Mouse (Mus musculus): ENCODE results near the gene March4.

The March4 gene

GRCm38 (mm10) chr1:72390420-72390819 lies 146.3 kb downstream of the March4 start:
- DNase-seq (ENCODE audit: low spot score), result no peak

GRCm38 (mm10) chr1:72383651-72384050 lies 153.1 kb downstream of the March4 start:
- no peak for DNase-seq (ENCODE audit: low spot score)

GRCm38 (mm10) chr1:72383056-72383455 lies 153.7 kb downstream of the March4 start:
- no peak for DNase-seq (ENCODE audit: low spot score)

- no peak for DNase-seq (ENCODE audit: low spot score)
Observed at GRCm38 (mm10) chr1:72380544-72380943, 156.2 kb downstream of the March4 start.

- no peak for DNase-seq (ENCODE audit: low spot score)
Observed at GRCm38 (mm10) chr1:72379752-72380353, 156.9 kb downstream of the March4 start.

- no peak for DNase-seq (ENCODE audit: low spot score)
Observed at GRCm38 (mm10) chr1:72378151-72378550, 158.6 kb downstream of the March4 start.
